Mouse (Mus musculus) lung, postnatal 4 days (tissue): ENCODE measurements at regions not wholly inside any gene's neighbourhood (a gene's known extent, or its start where the extent isn't known, plus 50 kb on each side); places are given as distances from the start of the nearest gene placed in this dataset.

Experiments
- DNase-seq, 2 experiments: peaks; one replicate each; pipeline ENCODE4 v3.0.0; 2021

- no peak for DNase-seq
Observed at GRCm38 (mm10) chr8:36304809-36305208, 539.2 kb downstream of the Gm19410 start.

- no peak for DNase-seq
Observed at GRCm38 (mm10) chr8:36306336-36306735, 540.7 kb downstream of the Gm19410 start.

GRCm38 (mm10) chr8:36307496-36307895 is 541.9 kb downstream of the Gm19410 start:
- no peak for DNase-seq

GRCm38 (mm10) chr8:36308056-36308455 is 542.5 kb downstream of the Gm19410 start:
- DNase-seq = no peak

- no peak for DNase-seq
Observed at GRCm38 (mm10) chr8:36309326-36309725, 543.7 kb downstream of the Gm19410 start.

GRCm38 (mm10) chr8:36309952-36310351 is 544.4 kb downstream of the Gm19410 start:
- DNase-seq = no peak

GRCm38 (mm10) chr8:36311734-36312133 is 546.1 kb downstream of the Gm19410 start:
- no peak for DNase-seq

GRCm38 (mm10) chr8:36312963-36313362 is 547.4 kb downstream of the Gm19410 start:
- no peak for DNase-seq

GRCm38 (mm10) chr8:36318396-36318795 is 552.8 kb downstream of the Gm19410 start:
- no peak for DNase-seq

- DNase-seq = no peak
Observed at GRCm38 (mm10) chr8:36318884-36319283, 553.3 kb downstream of the Gm19410 start.

- DNase-seq = no peak
Observed at GRCm38 (mm10) chr8:36319314-36319959, 553.8 kb downstream of the Gm19410 start.

- no peak for DNase-seq
Observed at GRCm38 (mm10) chr8:36322125-36322524, 556.5 kb downstream of the Gm19410 start.

- no peak for DNase-seq
Observed at GRCm38 (mm10) chr8:36322578-36322977, 557.0 kb downstream of the Gm19410 start.

- DNase-seq = no peak
Observed at GRCm38 (mm10) chr8:36338628-36339027, 573.0 kb downstream of the Gm19410 start.

- no peak for DNase-seq
Observed at GRCm38 (mm10) chr8:36339449-36339848, 573.9 kb downstream of the Gm19410 start.

- no peak for DNase-seq
Observed at GRCm38 (mm10) chr8:36340454-36340853, 574.9 kb downstream of the Gm19410 start.

- no peak for DNase-seq
Observed at GRCm38 (mm10) chr8:36341965-36342364, 576.4 kb downstream of the Gm19410 start.

- no peak for DNase-seq
Observed at GRCm38 (mm10) chr8:36342650-36343049, 577.1 kb downstream of the Gm19410 start.

GRCm38 (mm10) chr8:36346682-36347324 is 581.2 kb downstream of the Gm19410 start:
- DNase-seq = peak; percentile 83 to 88

- DNase-seq = no peak
Observed at GRCm38 (mm10) chr8:36348067-36348466, 582.5 kb downstream of the Gm19410 start.

GRCm38 (mm10) chr8:36354926-36355325 is 589.3 kb downstream of the Gm19410 start:
- no peak for DNase-seq

- DNase-seq = no peak
Observed at GRCm38 (mm10) chr8:36358998-36359397, 593.4 kb downstream of the Gm19410 start.

GRCm38 (mm10) chr8:36361255-36361654 is 595.7 kb downstream of the Gm19410 start:
- peak in 1 of 2 experiments; percentile 75 for DNase-seq

GRCm38 (mm10) chr8:36361818-36362217 is 596.2 kb downstream of the Gm19410 start:
- DNase-seq = no peak

GRCm38 (mm10) chr8:36363291-36363690 is 597.7 kb downstream of the Gm19410 start:
- no peak for DNase-seq
